Mouse (Mus musculus) cerebellum, adult (tissue): ENCODE results near the gene Tifab.

Experiments used
- ATAC-seq: cut with Nextera tagmentation; 2 replicates; pipeline ENCODE4 v1.9.2; 2017; ENCODE audit warnings: mild to moderate bottlenecking, moderate library complexity, mixed read lengths; ENCODE audit not compliant: insufficient number of reproducible peaks, low FRiP score, low TSS enrichment

Gene Tifab

DNA sequence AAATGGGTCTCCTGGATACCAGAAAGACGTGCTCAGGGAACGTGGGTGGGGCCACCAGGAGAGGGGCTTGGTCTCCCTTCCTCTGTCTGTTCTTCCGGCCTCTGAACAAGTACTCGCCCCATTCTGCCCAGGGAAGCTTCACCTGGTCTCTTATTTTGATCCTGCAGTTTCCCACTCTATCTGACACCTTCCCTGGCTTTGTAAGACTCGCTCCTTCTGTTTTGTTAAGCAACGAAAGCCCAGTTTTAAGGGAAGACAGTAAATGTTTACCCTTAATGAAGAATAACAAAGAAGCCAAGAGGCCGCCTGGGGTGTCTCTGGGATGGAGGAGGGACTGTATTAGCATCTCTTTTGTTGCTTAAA, 35.6 kb downstream of the Tifab start:
- no peak for ATAC-seq

DNA sequence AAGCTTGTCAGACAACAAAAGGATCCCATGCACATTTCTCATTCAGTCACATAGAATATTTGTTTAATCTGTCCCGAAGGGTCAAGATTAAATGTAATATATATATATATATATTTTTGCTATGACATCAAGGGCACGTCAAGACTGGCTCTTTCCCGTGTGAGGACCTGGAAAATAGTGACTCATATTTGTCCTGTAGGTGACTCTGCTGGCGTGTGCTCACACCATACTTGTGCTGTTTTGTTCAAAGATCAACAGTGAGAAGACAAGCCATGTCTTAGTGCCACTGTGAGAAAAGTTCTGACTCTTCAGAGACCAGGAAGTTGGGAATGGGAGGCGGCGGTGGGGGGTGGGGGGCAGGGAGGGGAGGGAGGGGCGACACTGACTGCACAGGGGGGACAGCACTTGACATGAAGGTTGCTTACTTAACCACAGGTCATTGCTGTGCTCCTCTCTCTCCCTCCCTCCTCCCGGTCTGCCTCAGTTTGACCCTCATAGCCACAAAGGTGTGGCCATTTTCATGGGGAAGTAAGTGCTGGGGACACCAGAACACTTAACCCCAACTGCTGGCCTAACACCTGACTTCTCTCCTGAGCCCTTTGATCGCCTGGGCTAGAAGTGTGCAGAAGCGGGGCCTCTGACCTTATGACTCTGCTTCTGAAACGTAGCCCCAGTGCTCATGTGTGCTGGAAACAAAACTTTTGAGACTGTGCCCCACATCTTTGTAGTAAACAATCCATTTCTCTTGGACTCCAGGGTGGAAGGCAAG, 36.1 kb downstream of the Tifab start:
- ATAC-seq: no peak

DNA sequence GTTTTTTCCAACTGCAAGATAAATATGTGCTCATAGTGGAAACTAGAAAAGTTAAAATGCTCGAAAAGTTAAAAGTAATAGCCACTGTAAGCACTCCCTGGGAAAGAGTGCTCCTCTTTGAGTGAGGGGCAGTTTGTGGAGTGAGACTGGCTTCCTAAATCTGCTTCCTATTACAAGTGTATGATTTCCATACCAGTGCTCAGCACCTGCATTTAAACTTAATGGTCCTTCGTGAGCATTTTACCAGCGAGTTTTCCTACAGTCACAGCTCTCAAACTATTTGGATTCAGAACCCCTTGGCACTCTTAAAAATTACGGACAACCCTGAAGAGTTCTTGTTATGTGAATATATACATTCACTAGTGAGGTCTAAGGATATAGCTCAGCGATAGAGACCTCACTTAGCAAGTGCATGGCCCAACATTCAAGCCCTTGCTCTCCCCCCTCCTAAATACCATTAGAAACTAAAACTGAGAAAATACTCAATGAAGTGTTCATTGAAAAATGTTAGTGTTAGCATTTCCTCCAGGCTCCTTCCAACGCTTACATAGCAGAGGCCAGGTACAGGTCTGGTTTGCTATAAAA, 39.4 kb downstream of the Tifab start:
- no peak for ATAC-seq

DNA sequence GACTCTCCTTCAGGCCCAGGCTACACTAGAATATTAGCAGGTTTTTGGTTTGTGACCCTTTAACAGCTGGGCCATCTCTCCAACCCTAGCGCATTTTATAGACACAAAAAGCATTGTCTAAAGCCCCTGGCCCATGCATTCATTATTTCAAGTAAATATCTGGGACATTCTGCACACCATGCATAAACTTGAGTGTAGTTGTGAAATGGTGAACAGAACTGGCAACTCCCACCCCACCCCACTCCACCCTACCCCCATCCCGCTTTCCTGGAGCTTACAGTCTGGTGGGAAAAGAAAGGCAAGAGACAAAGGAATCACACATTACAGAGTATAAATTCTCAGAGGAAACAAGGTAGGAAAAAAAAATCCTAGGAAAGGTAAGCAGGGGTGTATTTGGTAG, 42.5 kb downstream of the Tifab start, which contains the start of gene H2afy:
Gene H2afy (minus strand): TSS at position 162 of the 400 bp plus-strand sequence.
- ATAC-seq: no peak

DNA sequence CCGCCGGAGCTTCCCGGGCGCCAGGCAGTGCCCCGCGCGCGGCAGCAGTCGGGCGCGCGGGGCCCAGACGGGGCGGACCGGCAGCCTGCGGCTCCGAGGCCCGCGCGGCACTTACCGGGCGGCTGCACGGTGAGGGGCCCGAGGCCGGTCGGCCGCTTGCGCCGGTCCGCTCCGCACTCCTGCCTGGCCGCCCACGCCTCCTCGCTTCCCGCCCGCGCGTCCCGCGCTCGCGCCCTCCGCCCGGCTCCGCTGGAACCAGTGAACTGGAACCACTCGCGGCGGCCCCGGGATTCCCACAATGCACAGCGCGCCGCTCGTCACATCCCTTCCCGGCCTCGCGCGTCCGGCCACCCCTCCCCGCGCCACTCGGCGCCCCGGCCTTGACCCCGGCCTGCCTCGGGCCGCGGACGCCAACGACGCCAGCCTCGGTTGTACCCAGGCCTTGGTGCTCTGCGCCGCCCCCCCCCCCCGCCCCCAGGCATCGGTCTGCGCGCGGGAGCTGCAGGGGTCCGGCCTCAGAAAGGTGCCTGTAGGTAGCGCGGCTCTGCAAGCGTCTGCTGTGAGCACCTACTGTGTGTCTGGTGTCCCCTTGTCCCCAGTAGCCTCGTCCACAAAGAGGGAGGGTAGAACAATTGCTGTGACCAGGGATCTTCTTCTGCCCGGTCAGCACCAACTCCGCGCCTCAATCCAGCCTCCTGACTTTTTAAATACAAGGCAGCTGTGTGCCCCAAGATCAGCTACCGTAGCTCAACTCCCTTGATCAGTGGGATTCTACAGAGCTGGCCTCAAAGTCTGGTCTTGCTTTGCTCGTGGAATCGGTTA, 43.2 kb downstream of the Tifab start:
- ATAC-seq: peak; percentile 84

DNA sequence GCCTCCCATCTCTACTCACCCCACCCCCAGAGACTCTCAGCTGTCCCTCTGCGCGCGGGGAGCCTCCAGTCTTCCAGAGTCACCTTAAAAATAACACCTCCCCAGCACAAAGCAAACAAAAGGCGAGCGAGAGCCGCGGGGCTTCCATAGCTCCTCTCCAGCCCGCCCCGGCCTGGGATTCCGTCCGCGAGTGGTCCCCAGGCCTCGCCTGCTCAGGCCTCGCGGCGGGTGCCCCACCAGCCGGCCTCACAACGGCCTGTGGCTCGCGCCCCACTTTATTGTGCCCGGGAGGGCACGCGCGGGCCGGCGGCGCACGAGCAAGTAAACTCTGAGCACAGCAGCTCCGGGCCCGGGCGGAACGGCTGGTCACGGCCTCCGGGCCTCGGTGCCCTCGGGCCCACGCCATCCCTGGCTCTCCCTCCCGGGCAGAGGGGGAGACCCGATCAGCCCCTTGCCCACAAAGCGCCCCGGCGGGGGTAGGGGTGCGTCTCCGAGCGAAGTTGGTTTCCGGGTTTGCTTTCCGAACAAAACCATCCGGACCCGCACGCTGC, 44.0 kb downstream of the Tifab start:
- 0 out of 2 replicates have a peak, but pooled peaks have one; percentile 7 for ATAC-seq

DNA sequence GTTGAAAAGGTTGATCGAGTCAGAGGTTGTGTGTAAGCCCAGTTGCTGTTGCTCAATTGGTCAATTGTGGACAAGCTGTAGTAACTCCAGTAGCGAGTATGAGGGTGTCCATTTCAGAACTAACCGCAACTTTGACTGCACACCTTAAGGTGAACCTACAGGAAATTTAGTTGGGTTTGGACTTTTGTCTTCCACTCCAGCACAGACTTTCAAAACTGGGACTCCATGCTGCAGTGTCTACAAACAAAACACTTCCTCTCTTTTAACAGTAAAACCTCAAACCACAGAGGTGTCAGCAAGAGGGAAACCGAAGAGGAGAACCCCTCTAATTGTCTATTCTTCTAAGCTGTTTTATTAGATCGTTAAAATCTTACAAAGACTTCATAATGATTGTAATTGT, 44.7 kb downstream of the Tifab start:
- ATAC-seq: no peak

DNA sequence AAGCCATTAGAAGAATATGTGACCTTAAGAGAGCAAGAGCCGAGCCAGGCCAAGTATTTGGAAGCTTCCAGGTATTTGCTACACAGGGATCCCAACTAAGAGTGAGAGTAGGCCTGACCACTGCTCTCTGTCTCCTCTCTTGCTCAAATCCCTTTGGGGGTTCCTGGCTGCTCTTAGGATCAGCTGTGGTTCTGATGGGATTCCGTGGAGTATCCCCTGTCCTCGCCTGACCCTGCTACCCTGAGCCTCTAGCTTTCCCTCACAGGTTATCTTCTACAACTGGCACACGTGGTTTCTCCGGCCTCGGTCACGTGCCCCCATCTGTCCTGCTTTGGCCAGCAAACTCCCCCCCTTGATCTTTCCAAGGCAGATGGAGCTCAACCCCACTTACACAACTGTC, 45.7 kb downstream of the Tifab start:
- no peak for ATAC-seq

DNA sequence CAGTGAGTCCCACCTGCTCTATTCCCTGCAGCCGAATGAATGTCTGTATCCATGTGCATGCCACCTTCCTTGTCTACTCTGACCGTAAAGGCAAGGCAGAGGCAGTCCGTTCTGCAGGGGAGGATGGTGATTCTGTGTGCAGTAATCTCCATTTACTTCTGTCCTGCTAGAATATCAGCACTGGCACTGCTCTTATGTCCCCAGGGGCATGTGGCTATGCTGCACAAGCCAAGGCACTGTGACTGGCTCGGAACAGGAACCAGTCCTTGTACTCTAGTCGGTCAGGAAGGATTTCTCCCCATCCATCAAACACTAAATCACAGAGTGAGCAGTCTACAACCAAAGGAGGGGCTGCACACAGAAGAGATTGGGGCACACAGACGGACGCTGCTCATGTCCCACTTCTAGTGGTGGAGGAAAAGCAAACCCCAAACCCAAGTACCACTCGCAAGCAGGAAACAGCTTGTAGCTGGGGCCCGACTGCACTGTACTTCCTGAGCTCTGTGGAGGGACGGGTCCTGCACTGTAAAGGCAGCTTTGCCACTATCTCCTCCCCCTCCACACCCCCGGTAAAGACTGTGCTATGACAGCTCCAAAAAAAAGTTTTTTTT, 46.3 kb downstream of the Tifab start:
- ATAC-seq: no peak

DNA sequence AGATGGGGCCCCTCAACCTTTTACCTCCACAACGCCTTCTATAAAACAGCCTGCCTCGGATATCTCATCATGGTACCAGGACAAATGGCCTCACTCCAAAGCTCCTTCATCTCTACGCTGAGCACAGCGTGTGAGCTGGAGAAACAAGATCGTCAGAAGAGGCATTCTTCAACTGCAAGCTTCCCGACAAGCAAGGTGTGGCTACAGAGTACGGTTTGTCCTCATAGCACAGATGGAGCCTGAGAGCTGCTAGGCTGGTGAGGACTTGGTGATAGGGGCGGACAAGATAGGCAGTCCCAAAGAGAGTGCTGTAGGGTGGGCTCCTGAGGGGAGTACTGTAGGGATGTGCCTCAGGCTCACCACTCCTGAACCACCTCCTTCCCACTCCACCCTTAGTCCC, 48.1 kb downstream of the Tifab start:
- ATAC-seq: no peak

DNA sequence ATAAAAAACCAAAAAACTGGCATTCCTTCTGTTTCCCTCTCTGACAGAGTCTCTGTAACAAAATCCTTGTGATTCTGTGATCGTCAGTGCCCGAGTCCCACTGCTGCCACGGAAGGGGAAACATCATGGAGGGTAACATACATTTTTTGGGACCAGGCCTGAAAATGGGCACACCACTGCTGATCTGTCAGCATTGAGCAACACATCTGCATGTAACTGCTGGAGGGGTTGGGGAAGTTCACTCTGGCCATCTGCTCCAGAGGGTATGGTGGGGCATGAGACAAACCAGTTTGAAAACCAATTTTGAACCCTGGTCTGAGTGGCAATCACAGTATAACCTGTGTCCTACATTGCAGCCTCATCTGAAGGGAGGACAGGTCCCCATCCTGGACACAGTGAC, 49.1 kb downstream of the Tifab start:
- ATAC-seq: no peak

DNA sequence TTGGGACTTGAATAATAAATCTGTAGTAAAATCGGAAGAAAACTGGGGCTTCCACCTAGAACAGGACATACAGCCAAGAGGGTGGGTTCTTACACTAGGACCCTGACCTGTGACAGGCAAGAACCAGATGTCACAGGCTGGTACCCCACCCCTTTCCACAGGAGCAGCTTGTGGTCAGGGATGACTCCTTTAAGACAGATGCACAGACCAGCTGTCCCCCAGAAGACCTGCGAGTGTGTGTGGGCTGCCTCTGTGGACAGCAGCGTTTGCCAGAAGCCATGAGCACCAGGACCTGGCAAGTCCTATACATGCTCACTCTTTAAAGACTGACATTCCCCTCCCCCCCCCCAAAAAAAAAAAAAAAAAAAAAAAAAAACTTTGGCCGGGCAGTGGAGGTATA, 49.7 kb downstream of the Tifab start:
- ATAC-seq: no peak

DNA sequence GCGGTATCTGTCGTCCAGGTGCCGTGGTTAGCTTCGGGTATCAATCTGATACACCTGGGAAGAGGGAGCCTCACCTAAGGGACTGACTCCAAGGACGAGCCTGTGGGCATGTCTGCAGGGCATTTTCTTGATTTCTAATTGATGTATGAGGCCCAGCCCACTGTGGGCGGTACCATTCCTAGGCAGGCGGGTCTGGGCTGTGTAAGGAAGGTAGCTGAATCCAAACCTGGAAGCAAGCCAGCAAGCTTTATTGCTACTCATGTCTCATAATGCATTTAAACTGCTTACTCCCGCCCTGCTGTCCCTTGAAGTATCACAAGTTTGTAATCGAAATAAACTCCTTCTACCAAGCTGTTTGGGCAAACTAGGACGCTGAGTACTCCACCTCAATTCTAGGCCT, 53.1 kb downstream of the Tifab start:
- no peak for ATAC-seq
